Mouse (Mus musculus) left cerebral cortex, adult 18-20 months (tissue): ENCODE measurements around the gene Cldnd2. TPM values are rescaled to one million over a fixed set of nuclear protein-coding genes. Genes with fewer than 3 reads are reported as not detected.

Source experiments
- DNase-seq, 2 experiments: peaks; one replicate each; pipeline ENCODE4 v3.0.0; 2021 to 2022; ENCODE audit warnings: low spot score in 2 of 2, mixed read lengths in 1 of 2
- total RNA-seq, 2 experiments: library from RNA; stranded (reverse); gene quantifications; 2 replicates each; pipeline ENCODE4 v1.2.3; 2021

Cldnd2 gene
- total RNA-seq, 2 experiments from 2014 or later, result not detected

GRCm38 (mm10) chr7:43443917-43444293 lies 3.3 kb downstream of the Cldnd2 start, which contains the start of the genes Etfb and Gm45233:
TSS of gene Etfb (plus strand) at chr7:43444083.
TSS of gene Gm45233 (plus strand) at chr7:43444128.
- DNase-seq, result peak; percentile 90 to 95

DNA sequence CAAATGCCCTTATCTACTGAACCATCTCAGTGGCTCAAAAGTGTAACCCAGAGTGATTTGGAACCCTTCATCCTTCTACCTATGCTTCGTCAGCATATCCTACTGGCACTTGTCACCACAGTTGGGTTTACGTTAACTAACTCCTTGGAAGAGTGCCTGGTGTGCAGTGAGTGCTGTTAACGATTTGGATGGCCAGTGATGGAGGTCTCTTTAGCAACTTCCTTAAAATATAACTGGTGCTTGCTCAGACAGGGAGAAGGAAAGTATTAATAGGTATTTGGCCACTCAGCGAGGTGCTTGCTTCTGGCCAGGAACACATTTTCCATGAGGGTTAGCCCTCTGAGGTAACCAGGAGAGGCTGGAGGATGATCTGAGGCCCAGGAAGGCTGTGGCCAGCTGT lies 7.2 kb downstream of the Cldnd2 start:
- no peak for DNase-seq

GRCm38 (mm10) chr7:43448246-43448645 lies 7.7 kb downstream of the Cldnd2 start:
- DNase-seq, result no peak

DNA sequence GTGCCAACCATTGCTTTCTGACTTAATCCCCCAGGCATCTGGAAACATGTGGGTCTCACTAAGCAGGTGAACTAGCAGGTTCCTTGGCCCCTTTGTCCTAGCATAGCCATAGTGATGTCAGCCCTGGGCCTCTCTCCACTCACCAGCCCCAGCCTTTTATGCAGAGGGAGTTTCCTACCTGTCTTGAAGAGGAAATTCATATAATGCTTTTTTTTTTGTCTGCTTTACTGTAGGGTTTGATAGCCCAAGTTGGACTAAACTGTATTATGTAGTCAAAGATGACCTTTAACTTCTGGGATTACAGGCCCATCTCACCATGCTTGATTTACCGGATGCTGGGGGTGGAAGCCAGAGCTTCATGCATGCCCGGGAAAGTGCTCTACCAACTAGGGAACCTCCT lies 9.2 kb downstream of the Cldnd2 start:
- no peak for DNase-seq

DNA sequence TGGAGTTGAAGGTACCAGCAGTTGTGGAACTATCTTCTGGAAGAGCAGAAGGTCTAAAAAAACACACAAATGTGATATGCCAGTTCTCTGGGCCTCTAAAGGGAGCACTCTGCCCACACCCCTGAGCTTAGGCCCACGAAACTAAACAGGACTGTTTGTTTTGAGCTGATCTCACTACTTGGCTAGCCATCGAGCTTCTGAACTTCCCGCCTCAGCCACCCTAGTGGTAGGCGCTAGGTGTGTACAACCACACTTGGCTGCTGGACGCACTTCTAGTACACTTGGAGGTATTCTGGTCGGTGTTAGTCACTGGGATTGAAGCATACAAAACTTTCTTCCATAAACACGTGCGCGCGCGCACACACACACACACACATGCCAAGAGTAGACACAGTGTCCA lies 11.1 kb downstream of the Cldnd2 start:
- DNase-seq, result no peak

- no peak for DNase-seq
Observed at GRCm38 (mm10) chr7:43452609-43453008, 12.0 kb downstream of the Cldnd2 start.

- DNase-seq, result no peak
Observed at GRCm38 (mm10) chr7:43453599-43454355, 13.2 kb downstream of the Cldnd2 start.

DNA sequence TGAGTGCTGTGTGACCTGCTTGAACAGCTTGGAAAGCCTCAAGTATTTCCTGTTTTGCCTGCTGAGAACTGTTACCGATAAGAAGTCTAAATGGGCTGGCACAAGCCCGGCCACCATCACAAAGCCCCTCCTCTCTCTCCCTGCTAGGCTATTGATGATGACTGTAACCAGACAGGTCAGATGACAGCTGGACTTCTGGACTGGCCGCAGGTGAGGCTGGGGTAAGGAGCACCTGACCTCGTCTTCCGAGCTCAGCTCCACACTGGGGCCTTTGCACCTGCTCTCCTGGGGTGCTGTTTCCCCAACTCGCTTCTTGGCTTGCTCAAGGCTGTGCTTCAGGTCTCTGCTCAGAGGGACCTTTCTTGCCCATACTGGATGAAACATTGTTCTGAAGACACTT lies 13.8 kb downstream of the Cldnd2 start:
- DNase-seq, result no peak

DNA sequence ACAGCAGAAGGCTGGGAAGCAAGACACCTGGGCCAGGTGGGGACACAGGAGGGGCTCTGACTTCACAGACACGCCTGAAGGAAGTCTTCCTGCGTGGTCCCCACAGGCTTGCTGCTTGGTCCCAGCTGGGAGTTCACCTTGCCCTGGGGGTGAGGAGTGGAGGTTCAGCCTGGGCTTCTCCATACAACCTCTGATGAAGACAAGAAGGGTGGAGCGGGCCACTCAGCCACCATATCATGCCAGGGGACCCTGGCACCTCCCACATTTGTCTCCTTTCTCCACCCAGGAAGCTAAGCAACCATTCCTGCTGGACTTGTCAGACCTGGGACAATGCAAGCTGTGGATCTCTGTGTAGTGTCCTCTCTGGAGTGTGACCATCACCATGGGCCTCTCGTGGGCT lies 22.3 kb downstream of the Cldnd2 start, which contains the start of gene Vsig10l:
Vsig10l (plus strand) TSS at position 301 of the 400 bp plus-strand sequence.
- DNase-seq, result no peak

GRCm38 (mm10) chr7:43463976-43464375 lies 23.4 kb downstream of the Cldnd2 start:
- DNase-seq, result no peak

GRCm38 (mm10) chr7:43464864-43465343 lies 24.3 kb downstream of the Cldnd2 start:
- no peak for DNase-seq

GRCm38 (mm10) chr7:43465344-43466098 lies 24.9 kb downstream of the Cldnd2 start:
- DNase-seq, result peak; percentile 62 to 68

DNA sequence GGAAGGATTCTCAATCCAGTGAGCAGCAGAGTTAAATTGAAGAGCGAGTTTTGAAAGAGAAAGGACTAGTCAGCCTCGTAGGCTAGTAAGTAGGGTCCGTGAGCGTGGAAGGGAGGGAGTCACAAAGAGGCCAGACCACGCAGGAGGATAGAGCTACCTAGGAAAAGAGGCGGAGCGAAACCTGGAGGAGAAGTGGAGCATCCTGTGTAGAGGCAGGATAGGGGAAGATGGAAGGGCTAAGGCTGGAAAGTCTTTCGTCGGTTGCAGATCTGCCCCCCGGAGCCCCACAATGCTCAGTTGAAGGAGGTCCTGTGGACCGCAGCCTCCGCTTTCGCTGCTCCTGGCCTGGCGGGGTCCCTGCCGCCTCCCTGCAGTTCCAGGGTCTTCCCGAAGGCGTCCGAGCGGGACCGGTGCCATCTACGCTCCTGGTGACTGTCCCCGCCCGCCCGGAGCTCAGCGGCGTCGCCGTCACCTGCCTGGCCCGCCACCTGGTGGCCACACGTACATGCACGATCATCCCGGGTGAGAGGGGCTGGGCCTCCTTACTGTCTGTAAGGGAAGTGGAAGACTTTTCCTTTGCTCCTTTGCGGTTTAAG lies 25.6 kb downstream of the Cldnd2 start:
- DNase-seq, result peak; percentile 71 to 72

DNA sequence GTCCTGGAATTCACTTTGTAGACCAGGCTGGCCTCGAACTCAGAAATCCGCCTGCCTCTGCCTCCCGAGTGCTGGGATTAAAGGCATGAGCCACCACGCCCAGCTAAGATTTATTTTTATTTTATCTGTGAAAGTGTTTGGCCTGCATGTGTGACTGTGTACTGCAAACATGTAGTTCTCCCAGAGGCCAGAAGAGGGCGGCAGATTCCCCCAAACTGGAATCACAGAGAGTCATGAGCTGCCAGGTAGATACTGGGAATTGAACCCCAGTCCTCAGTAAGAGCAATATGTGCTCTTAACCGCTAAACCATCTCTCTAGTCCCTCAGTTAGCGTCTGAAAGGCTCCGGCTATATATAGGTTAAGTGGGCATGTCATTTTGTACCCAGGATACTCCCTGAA lies 29.8 kb downstream of the Cldnd2 start:
- DNase-seq, result peak; percentile 25 to 52

GRCm38 (mm10) chr7:43475706-43476105 lies 35.1 kb downstream of the Cldnd2 start:
- DNase-seq, result no peak

DNA sequence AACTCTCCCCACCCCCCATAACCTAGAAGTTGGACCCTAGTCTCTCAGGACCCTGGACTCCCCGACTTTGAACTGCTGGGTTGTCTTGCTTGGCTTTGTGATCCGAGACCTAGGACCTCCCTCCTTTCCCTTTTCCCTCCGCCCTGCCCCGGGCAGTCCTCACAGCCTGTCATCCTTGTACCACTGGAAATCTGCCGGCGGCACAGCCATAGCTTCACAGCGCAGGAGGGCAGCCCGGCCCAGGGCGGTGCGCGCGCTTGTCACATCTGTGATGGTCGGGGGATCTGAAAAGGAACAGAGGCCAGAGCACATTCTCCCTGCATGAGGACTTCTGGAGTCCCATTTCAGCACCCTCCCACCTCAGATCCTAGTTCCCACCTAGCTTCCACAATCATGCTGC lies 35.8 kb downstream of the Cldnd2 start:
- no peak for DNase-seq

GRCm38 (mm10) chr7:43481191-43481590 lies 40.6 kb downstream of the Cldnd2 start:
- DNase-seq, result peak; percentile 76 to 81

- no peak for DNase-seq
Observed at GRCm38 (mm10) chr7:43482090-43482716, 41.6 kb downstream of the Cldnd2 start.

DNA sequence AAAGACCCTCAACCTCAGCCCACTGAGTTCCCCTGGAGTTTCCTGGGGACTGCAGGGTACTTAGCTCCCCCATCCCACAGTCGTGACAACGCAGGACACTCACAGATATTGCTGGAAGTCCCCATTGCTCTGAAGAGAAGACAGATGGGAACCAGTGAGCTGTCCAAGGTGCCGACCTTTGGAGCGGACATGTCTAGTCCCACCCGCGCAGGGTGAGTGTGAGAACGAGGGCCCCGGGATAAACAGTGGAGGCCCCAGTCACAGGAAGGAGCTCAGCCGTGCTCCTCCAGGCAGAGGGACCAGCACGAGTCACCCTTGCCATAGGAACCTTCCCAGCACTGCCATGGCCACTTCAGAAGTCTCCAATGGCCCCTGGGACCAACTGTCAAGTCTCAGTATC lies 42.7 kb downstream of the Cldnd2 start:
- no peak for DNase-seq

DNA sequence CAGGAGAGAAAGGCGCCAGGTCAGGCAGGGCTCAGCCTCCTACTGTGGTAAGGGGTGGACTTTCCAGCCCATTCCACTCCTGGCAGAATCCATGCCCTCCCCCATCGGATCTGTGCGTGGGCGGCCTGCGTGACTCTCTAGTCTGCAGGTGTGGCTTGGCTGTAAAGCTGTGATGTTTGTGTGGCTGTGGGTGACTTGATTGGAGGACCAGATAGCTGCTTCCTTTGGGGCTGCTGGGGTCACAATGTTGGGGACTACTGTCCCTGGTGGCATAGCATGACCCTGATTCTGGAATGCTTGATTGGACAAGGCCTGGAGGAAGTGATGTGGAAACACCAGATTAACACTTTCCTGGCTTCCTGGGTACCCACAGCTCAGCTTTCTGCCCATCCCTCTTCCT lies 48.1 kb downstream of the Cldnd2 start:
- DNase-seq, result peak; percentile 44 to 58

DNA sequence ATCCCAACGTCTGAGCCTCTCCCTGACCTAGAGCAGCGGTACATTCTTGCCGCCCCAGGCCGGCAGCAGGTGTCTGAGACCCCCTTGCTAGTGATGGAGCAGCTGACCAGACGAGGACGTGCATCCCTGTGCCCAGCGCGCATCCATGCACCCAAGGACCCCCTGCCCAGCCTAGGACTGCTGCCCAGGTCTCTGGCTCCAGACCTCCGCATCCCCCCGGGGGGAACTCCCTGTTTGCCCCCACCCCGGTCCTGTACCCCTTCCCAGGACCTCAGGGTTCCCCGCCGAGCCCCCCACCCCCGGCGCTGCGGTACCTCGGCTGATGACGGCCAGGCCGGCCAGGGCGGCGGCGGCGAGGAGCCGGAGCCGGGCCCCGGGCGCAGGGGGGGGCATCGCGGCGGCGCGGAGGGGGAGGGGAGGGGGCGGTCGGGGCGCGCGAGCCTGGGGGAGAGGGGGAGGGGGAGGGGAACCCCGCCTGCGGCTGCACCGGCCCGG lies 49.1 kb downstream of the Cldnd2 start, which contains the start of gene Iglon5:
Iglon5 (minus strand) TSS at position 445 of the 495 bp plus-strand sequence.
- DNase-seq, result peak in 1 of 2 experiments; percentile 17
